Mouse (Mus musculus) E14TG2a.4 (cell line): ENCODE data around the gene B4gat1.
A peak's percentile ranks its signal among the peaks of the same experiment; 100 is the strongest.

Experiments
- H3K27me3 ChIP-seq: 2 replicates; pipeline ENCODE4 v1.6.1; 2014; ENCODE audit warnings: low read length, control low read depth; ENCODE audit not compliant: insufficient read depth
- H3K36me3 ChIP-seq: 2 replicates; pipeline ENCODE4 v1.6.1; 2014; ENCODE audit warnings: low read length, control low read depth; ENCODE audit not compliant: insufficient read depth
- H3K4me1 ChIP-seq: replicated peaks from 2 replicates; pipeline ENCODE4 v1.6.1; 2014; ENCODE audit warnings: low read depth, low read length, control low read depth
- H3K4me3 ChIP-seq: replicated peaks from 2 replicates; pipeline ENCODE4 v1.5.1; 2014; ENCODE audit warnings: mild to moderate bottlenecking, low read length
- H3K9me3 ChIP-seq: 2 replicates; pipeline ENCODE4 v1.6.1; 2014; ENCODE audit warnings: low read length, control low read depth
- CTCF ChIP-seq: conservative IDR thresholded peaks from 2 replicates; pipeline ENCODE4 v1.5.1; 2014; ENCODE audit warnings: low read length
- NANOG ChIP-seq: IDR thresholded peaks from 2 replicates; pipeline ENCODE4 v1.6.1; 2014; ENCODE audit warnings: borderline replicate concordance, low read length, mixed read lengths
- POU5F1 ChIP-seq: IDR thresholded peaks from 2 replicates; pipeline ENCODE4 v1.6.1; 2014; ENCODE audit warnings: low read length, borderline replicate concordance

Gene B4gat1

GRCm38 (mm10) chr19:5039301-5040114, 882 bp downstream of the B4gat1 start:
- H3K27me3 ChIP-seq: peaks cover 31% of the 10 kb centered on the region
- peak overlapping the region; percentile 88 for H3K4me3 ChIP-seq
- no peaks in the 10 kb centered on the region for H3K9me3 ChIP-seq
- H3K4me1 ChIP-seq: peaks cover 72% of the 10 kb centered on the region
- TF ChIP-seq POU5F1 (no peak), NANOG (no peak), CTCF (no peak)
- peaks cover 19% of the 10 kb centered on the region for H3K36me3 ChIP-seq

- H3K4me1 ChIP-seq: peaks cover 81% of the 10 kb centered on the region
- TF ChIP-seq CTCF (no peak), NANOG (no peak), POU5F1 (no peak)
- H3K4me3 ChIP-seq: peak within 1 kb of the TSS; percentile 92
- peaks cover 25% of the 10 kb centered on the region for H3K27me3 ChIP-seq
- H3K36me3 ChIP-seq: peaks cover 30% of the 10 kb centered on the region
- no peaks in the 10 kb centered on the region for H3K9me3 ChIP-seq
Observed at GRCm38 (mm10) chr19:5040862-5041523, 2.4 kb downstream of the B4gat1 start, which contains the start of gene Brms1. Gene Brms1, plus strand, starts transcription at chr19:5041354.

GRCm38 (mm10) chr19:5041588-5041987, 3.0 kb downstream of the B4gat1 start:
- no peak for TF ChIP-seq CTCF
- no peak for TF ChIP-seq NANOG
- TF ChIP-seq POU5F1: no peak
- peaks cover 36% of the 10 kb centered on the region for H3K36me3 ChIP-seq

GRCm38 (mm10) chr19:5045531-5045930, 6.9 kb downstream of the B4gat1 start:
- H3K9me3 ChIP-seq: no peaks in the 10 kb centered on the region
- peaks cover 70% of the 10 kb centered on the region for H3K36me3 ChIP-seq
- TF ChIP-seq NANOG: no peak
- TF ChIP-seq CTCF: no peak
- TF ChIP-seq POU5F1: no peak
- 0 out of 2 replicates have a peak overlapping the region, but pooled peaks have one; percentile 7 for H3K4me3 ChIP-seq
- peaks cover 83% of the 10 kb centered on the region for H3K4me1 ChIP-seq
- no peaks in the 10 kb centered on the region for H3K27me3 ChIP-seq

More at GRCm38 (mm10) chr19:5041588-5041987, 3.0 kb downstream of the B4gat1 start:
- no peaks in the 10 kb centered on the region for H3K9me3 ChIP-seq
- peaks cover 21% of the 10 kb centered on the region for H3K27me3 ChIP-seq
- peaks cover 83% of the 10 kb centered on the region for H3K4me1 ChIP-seq
- H3K4me3 ChIP-seq: peak overlapping the region; percentile 92

GRCm38 (mm10) chr19:5048138-5049056, 9.8 kb downstream of the B4gat1 start:
- Histone ChIP-seq H3K36me3 (peaks cover 63% of the 10 kb centered on the region), H3K27me3 (peaks cover 28% of the 10 kb centered on the region), H3K4me1 (peaks cover 87% of the 10 kb centered on the region), H3K9me3 (no peaks in the 10 kb centered on the region), H3K4me3 (no peak overlapping the region)
- TF ChIP-seq POU5F1 (no peak), NANOG (no peak), CTCF (no peak)

GRCm38 (mm10) chr19:5049325-5049724, 10.7 kb downstream of the B4gat1 start:
- Histone ChIP-seq H3K4me3 (0 out of 2 replicates have a peak overlapping the region, but pooled peaks have one; percentile 10), H3K27me3 (peaks cover 29% of the 10 kb centered on the region), H3K4me1 (peaks cover 86% of the 10 kb centered on the region), H3K36me3 (peaks cover 61% of the 10 kb centered on the region), H3K9me3 (no peaks in the 10 kb centered on the region)
- TF ChIP-seq NANOG (no peak), CTCF (no peak), POU5F1 (no peak)

- peaks cover 80% of the 10 kb centered on the region for H3K4me1 ChIP-seq
- no peaks in the 10 kb centered on the region for H3K9me3 ChIP-seq
- peaks cover 65% of the 10 kb centered on the region for H3K36me3 ChIP-seq
- peak within 1 kb of the TSS; percentile 77 for H3K4me3 ChIP-seq
- H3K27me3 ChIP-seq: peaks cover 32% of the 10 kb centered on the region
- TF ChIP-seq CTCF (peak; percentile 6; the same call in 1 of the 2 replicates), POU5F1 (no peak), NANOG (no peak)
Observed at GRCm38 (mm10) chr19:5050047-5050905, 11.7 kb downstream of the B4gat1 start, which contains the start of gene Rin1. Gene Rin1, plus strand, starts transcription at chr19:5050481.
